Mouse (Mus musculus): Measurements from ENCODE around the gene Ms4a7. TPM values are rescaled to one million over a fixed set of nuclear protein-coding genes. Genes with fewer than 3 reads are reported as not detected.
"Not testable (repeated sequence)": the region's sequence is repeated elsewhere in the genome, so short reads cannot be mapped to it uniquely, and the experiment has no call there.

Gene Ms4a7
- polyA plus RNA-seq, 1 experiment = 0.33 TPM

GRCm38 (mm10) chr19:11351878-11352277 lies 15.9 kb upstream of the Ms4a7 start:
- WGBS = 48% methylated on average over 3 of the region's 3 CpGs
- Histone ChIP-seq H3K4me3 (replicated peaks; ENCODE audit: insufficient read depth, low read depth, low read length) (no peak overlapping the region), H3K4me1 (ENCODE audit: control insufficient read depth, insufficient read depth, low read length) (no peaks in the 10 kb centered on the region), H3K27ac (ENCODE audit: insufficient read depth, low read length) (no peak overlapping the region), H3K27me3 (ENCODE audit: control insufficient read depth, insufficient read depth, low read length) (no peaks in the 10 kb centered on the region)
- TF ChIP-seq POLR2A (IDR thresholded peaks at IDR 0.05; ENCODE audit: borderline replicate concordance, insufficient read depth, low read length) = no peak
- no peak for TF ChIP-seq CTCF (IDR thresholded peaks at IDR 0.05; ENCODE audit: borderline replicate concordance, insufficient read depth, low read depth, low read length)
- DNase-seq = no peak

GRCm38 (mm10) chr19:11349698-11350481 lies 13.9 kb upstream of the Ms4a7 start:
- WGBS = 42% methylated on average over 7 of the region's 7 CpGs
- Histone ChIP-seq H3K4me3 (replicated peaks; ENCODE audit: insufficient read depth, low read depth, low read length) (no peak overlapping the region), H3K27me3 (ENCODE audit: control insufficient read depth, insufficient read depth, low read length) (no peaks in the 10 kb centered on the region), H3K27ac (ENCODE audit: insufficient read depth, low read length) (no peak overlapping the region), H3K4me1 (ENCODE audit: control insufficient read depth, insufficient read depth, low read length) (no peaks in the 10 kb centered on the region)
- TF ChIP-seq POLR2A (IDR thresholded peaks at IDR 0.05; ENCODE audit: borderline replicate concordance, insufficient read depth, low read length) = no peak
- no peak for TF ChIP-seq CTCF (IDR thresholded peaks at IDR 0.05; ENCODE audit: borderline replicate concordance, insufficient read depth, low read depth, low read length)
- DNase-seq = no peak

GRCm38 (mm10) chr19:11343992-11344391 lies 8.0 kb upstream of the Ms4a7 start:
- TF ChIP-seq POLR2A (IDR thresholded peaks at IDR 0.05; ENCODE audit: borderline replicate concordance, insufficient read depth, low read length) (no peak), CTCF (IDR thresholded peaks at IDR 0.05; ENCODE audit: borderline replicate concordance, insufficient read depth, low read depth, low read length) (no peak)
- Histone ChIP-seq H3K4me1 (ENCODE audit: control insufficient read depth, insufficient read depth, low read length) (no peaks in the 10 kb centered on the region), H3K27me3 (ENCODE audit: control insufficient read depth, insufficient read depth, low read length) (no peaks in the 10 kb centered on the region; the same call in 1 of the 2 replicates), H3K4me3 (replicated peaks; ENCODE audit: insufficient read depth, low read depth, low read length) (no peak overlapping the region), H3K27ac (ENCODE audit: insufficient read depth, low read length) (no peak overlapping the region)
- DNase-seq = no peak

GRCm38 (mm10) chr19:11343147-11343546 lies 7.2 kb upstream of the Ms4a7 start:
- no peak for DNase-seq
- H3K4me3 ChIP-seq (replicated peaks; ENCODE audit: insufficient read depth, low read depth, low read length) = no peak overlapping the region
- TF ChIP-seq CTCF (IDR thresholded peaks at IDR 0.05; ENCODE audit: borderline replicate concordance, insufficient read depth, low read depth, low read length) (no peak), POLR2A (IDR thresholded peaks at IDR 0.05; ENCODE audit: borderline replicate concordance, insufficient read depth, low read length) (no peak)
- no peaks in the 10 kb centered on the region for H3K4me1 ChIP-seq (ENCODE audit: control insufficient read depth, insufficient read depth, low read length)
- H3K27ac ChIP-seq (ENCODE audit: insufficient read depth, low read length) = no peak overlapping the region
- H3K27me3 ChIP-seq (ENCODE audit: control insufficient read depth, insufficient read depth, low read length) = no peaks in the 10 kb centered on the region; the same call in 1 of the 2 replicates

GRCm38 (mm10) chr19:11321123-11321522 lies 14.8 kb downstream of the Ms4a7 start:
- Histone ChIP-seq H3K27ac (ENCODE audit: insufficient read depth, low read length) (no peak overlapping the region), H3K4me1 (ENCODE audit: control insufficient read depth, insufficient read depth, low read length) (no peaks in the 10 kb centered on the region), H3K27me3 (ENCODE audit: control insufficient read depth, insufficient read depth, low read length) (no peaks in the 10 kb centered on the region; the same call in 1 of the 2 replicates), H3K4me3 (replicated peaks; ENCODE audit: insufficient read depth, low read depth, low read length) (no peak overlapping the region)
- no peak for DNase-seq
- no peak for TF ChIP-seq POLR2A (IDR thresholded peaks at IDR 0.05; ENCODE audit: borderline replicate concordance, insufficient read depth, low read length)
- TF ChIP-seq CTCF (IDR thresholded peaks at IDR 0.05; ENCODE audit: borderline replicate concordance, insufficient read depth, low read depth, low read length) = no peak
- 85% methylated on average over 1 of the region's 1 CpGs for whole genome bisulfite sequencing

GRCm38 (mm10) chr19:11316786-11317185 lies 19.2 kb downstream of the Ms4a7 start:
- no peaks in the 10 kb centered on the region for H3K4me1 ChIP-seq (ENCODE audit: control insufficient read depth, insufficient read depth, low read length)
- WGBS = 82% methylated on average over 4 of the region's 4 CpGs
- DNase-seq = no peak
- H3K27ac ChIP-seq (ENCODE audit: insufficient read depth, low read length) = no peak overlapping the region
- H3K4me3 ChIP-seq (replicated peaks; ENCODE audit: insufficient read depth, low read depth, low read length) = no peak overlapping the region
- H3K27me3 ChIP-seq (ENCODE audit: control insufficient read depth, insufficient read depth, low read length) = no peaks in the 10 kb centered on the region
- TF ChIP-seq CTCF (IDR thresholded peaks at IDR 0.05; ENCODE audit: borderline replicate concordance, insufficient read depth, low read depth, low read length) (no peak), POLR2A (IDR thresholded peaks at IDR 0.05; ENCODE audit: borderline replicate concordance, insufficient read depth, low read length) (no peak)

GRCm38 (mm10) chr19:11314354-11314753 lies 21.6 kb downstream of the Ms4a7 start, which contains the start of gene Ms4a14:
TSS of gene Ms4a14 (minus strand) at chr19:11314454.
- no peak for DNase-seq
- no peak within 1 kb of the TSS for H3K4me3 ChIP-seq (replicated peaks; ENCODE audit: insufficient read depth, low read depth, low read length)
- 52% methylated on average over 1 of the region's 1 CpGs for WGBS
- no peaks in the 10 kb centered on the region for H3K4me1 ChIP-seq (ENCODE audit: control insufficient read depth, insufficient read depth, low read length)
- no peak within 1 kb of the TSS for H3K27ac ChIP-seq (ENCODE audit: insufficient read depth, low read length)
- no peaks in the 10 kb centered on the region for H3K27me3 ChIP-seq (ENCODE audit: control insufficient read depth, insufficient read depth, low read length)
- TF ChIP-seq CTCF (IDR thresholded peaks at IDR 0.05; ENCODE audit: borderline replicate concordance, insufficient read depth, low read depth, low read length) = no peak
- TF ChIP-seq POLR2A (IDR thresholded peaks at IDR 0.05; ENCODE audit: borderline replicate concordance, insufficient read depth, low read length) = no peak

GRCm38 (mm10) chr19:11308888-11309287 lies 27.1 kb downstream of the Ms4a7 start:
- no peaks in the 10 kb centered on the region for H3K27me3 ChIP-seq (ENCODE audit: control insufficient read depth, insufficient read depth, low read length)
- no peaks in the 10 kb centered on the region for H3K4me1 ChIP-seq (ENCODE audit: control insufficient read depth, insufficient read depth, low read length)
- no peak overlapping the region for H3K4me3 ChIP-seq (replicated peaks; ENCODE audit: insufficient read depth, low read depth, low read length)
- no peak overlapping the region for H3K27ac ChIP-seq (ENCODE audit: insufficient read depth, low read length)
- TF ChIP-seq POLR2A (IDR thresholded peaks at IDR 0.05; ENCODE audit: borderline replicate concordance, insufficient read depth, low read length) (no peak), CTCF (IDR thresholded peaks at IDR 0.05; ENCODE audit: borderline replicate concordance, insufficient read depth, low read depth, low read length) (no peak)
- no peak for DNase-seq

GRCm38 (mm10) chr19:11299529-11299928 lies 36.4 kb downstream of the Ms4a7 start:
- H3K4me1 ChIP-seq (ENCODE audit: control insufficient read depth, insufficient read depth, low read length); H3K27ac ChIP-seq (ENCODE audit: insufficient read depth, low read length); DNase-seq; H3K27me3 ChIP-seq (ENCODE audit: control insufficient read depth, insufficient read depth, low read length); H3K4me3 ChIP-seq (replicated peaks; ENCODE audit: insufficient read depth, low read depth, low read length): not testable (repeated sequence)
- WGBS = 39% methylated on average over 4 of the region's 4 CpGs

Measured in cerebellum, adult 2 months (tissue).